Mouse (Mus musculus): Measurements from ENCODE around the gene Nsun4. TPM values are rescaled to one million over a fixed set of nuclear protein-coding genes. Genes with fewer than 3 reads are reported as not detected.

Nsun4 gene
- total RNA-seq, 2 experiments from 2014 or later, result 14.6 to 15.0 TPM

DNA sequence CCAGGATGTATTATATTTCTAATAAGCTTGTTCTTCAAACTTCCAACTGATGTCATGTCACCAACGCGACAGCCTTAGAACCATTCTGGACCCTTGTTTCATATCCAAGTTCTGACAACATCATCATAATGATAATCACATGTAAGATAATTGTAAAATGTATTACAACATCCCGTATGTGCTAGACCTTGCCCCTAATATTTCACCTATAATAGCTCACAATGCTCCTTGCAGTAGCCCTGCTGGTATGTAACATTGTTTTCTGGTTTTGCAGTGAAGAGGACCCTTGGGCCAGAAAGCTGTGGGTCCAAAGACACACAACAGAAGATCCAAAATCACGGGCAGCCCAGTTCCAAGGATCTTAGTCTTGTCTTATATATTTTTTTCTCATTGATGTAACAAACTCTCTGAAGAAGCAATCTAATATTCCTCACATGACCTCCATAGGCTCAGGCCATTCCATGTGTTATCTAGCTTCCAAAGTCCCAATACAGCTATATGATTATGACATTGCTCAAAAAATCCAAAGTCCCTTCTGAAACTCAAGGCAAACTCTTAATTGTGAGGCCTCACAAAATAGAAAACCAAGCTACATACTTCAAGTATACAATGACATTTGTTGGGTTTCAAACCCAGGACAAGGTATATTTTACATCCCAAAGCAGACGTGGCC, 65.7 kb downstream of the Nsun4 start:
- ATAC-seq (replicated peaks; ENCODE audit: poor library complexity, severe bottlenecking), result no peak

DNA sequence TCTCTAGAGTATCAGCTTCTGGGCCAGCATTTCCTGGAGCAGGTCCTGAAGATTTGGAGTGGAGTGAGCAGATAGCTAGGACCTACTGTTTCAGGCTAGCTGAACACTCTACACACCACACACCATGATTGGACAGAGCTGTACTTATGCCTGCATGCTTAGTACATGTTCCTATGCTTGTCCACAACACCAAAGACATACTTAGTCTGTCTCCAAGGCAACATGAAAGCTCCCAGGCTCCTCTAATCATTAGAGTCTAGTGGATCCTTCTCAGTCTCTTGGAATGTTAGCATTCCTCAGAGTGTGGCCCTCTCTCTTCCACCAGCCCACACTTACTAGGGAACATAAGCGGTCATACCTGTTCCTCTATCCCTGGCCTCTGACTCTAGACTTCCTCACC, 66.2 kb downstream of the Nsun4 start:
- no peak for ATAC-seq (replicated peaks; ENCODE audit: poor library complexity, severe bottlenecking)

DNA sequence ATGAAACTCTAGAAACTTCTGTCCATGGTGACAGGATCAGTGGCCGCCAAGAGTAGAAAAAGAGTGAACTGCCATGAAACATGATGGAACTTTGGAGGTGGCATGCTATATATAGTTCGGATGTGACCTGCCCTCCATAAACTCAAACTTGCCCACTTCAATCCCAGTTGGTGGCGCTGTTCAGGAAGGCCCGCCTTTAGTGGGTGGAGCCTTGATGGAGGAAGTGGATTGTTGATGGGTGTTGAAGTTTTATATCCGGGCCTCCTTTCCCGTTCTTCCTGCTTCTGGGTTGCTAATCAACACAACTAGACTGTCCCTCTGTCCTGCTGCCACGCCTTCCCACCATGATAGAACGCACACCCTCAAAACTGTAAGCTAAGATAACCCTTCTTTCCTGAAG, 68.7 kb downstream of the Nsun4 start:
- ATAC-seq (replicated peaks; ENCODE audit: poor library complexity, severe bottlenecking), result peak; percentile 65

DNA sequence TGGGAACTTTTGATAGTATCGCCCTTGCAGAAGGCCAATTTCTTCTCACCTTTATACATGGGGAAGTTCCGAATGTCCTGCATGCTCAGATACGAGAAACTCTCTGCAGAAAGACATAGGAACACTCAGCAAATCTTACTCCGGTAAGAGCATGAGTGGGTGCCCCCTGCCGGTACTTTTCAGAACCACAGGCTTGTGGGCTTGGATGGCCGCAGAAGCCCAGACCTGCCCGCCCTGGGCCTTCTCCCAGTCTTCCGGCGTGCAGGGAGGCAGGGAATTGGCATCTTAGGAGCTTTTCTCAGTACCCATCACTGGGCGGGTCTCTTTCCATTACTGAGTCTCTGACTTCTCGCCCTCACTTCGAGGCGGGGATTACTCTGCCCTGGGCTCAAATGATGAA, 69.6 kb downstream of the Nsun4 start:
- ATAC-seq (replicated peaks; ENCODE audit: poor library complexity, severe bottlenecking), result peak; percentile 74

Other genes with a start within 250 kb of the Nsun4 start
- 6.0 and 6.3 TPM in 2 replicates for gene Mob3c, start 225.8 kb downstream of the Nsun4 start, total RNA-seq (2014; fragmentation: Nextera tagmentation)
- gene Mob3c, start 225.8 kb downstream of the Nsun4 start, total RNA-seq (2017), result 2.6 and 6.2 TPM in 2 replicates
- 30.0 and 48.8 TPM in 2 replicates for gene Mknk1, start 214.7 kb downstream of the Nsun4 start, total RNA-seq (2014; fragmentation: Nextera tagmentation)
- 30.2 and 39.0 TPM in 2 replicates for gene Mknk1, start 214.7 kb downstream of the Nsun4 start, total RNA-seq (2017)
- not detected in 2 replicates for gene Kncn, start 169.5 kb downstream of the Nsun4 start, total RNA-seq (2014; fragmentation: Nextera tagmentation)
- not detected in 2 replicates for gene Kncn, start 169.5 kb downstream of the Nsun4 start, total RNA-seq (2017)
- not detected in 2 replicates for gene 6430628N08Rik, start 163.2 kb downstream of the Nsun4 start, total RNA-seq (2014; fragmentation: Nextera tagmentation)
- not detected in 2 replicates for gene 6430628N08Rik, start 163.2 kb downstream of the Nsun4 start, total RNA-seq (2017)
- not detected in 2 replicates for gene Dmbx1, start 114.0 kb downstream of the Nsun4 start, total RNA-seq (2014; fragmentation: Nextera tagmentation)
- not detected in 2 replicates for gene Dmbx1, start 114.0 kb downstream of the Nsun4 start, total RNA-seq (2017)
- gene Faah, start 36.0 kb downstream of the Nsun4 start, total RNA-seq (2014; fragmentation: Nextera tagmentation), result 1.8 and 3.6 TPM in 2 replicates
- 1.3 and 2.1 TPM in 2 replicates for gene Faah, start 36.0 kb downstream of the Nsun4 start, total RNA-seq (2017)
- gene Uqcrh, start 21.2 kb upstream of the Nsun4 start, total RNA-seq (2014; fragmentation: Nextera tagmentation), result 723 and 784 TPM in 2 replicates
- 360 and 561 TPM in 2 replicates for gene Uqcrh, start 21.2 kb upstream of the Nsun4 start, total RNA-seq (2017)
- 17.9 and 24.3 TPM in 2 replicates for gene Lrrc41, start 21.4 kb upstream of the Nsun4 start, total RNA-seq (2014; fragmentation: Nextera tagmentation)
- 19.2 and 20.7 TPM in 2 replicates for gene Lrrc41, start 21.4 kb upstream of the Nsun4 start, total RNA-seq (2017)
- gene Rad54l, start 69.8 kb upstream of the Nsun4 start, total RNA-seq (2014; fragmentation: Nextera tagmentation), result 37.5 and 43.3 TPM in 2 replicates
- gene Rad54l, start 69.8 kb upstream of the Nsun4 start, total RNA-seq (2017), result 27.9 and 34.9 TPM in 2 replicates
- 13.8 and 18.3 TPM in 2 replicates for gene Pomgnt1, start 70.0 kb upstream of the Nsun4 start, total RNA-seq (2014; fragmentation: Nextera tagmentation)
- gene Pomgnt1, start 70.0 kb upstream of the Nsun4 start, total RNA-seq (2017), result 17.1 and 17.5 TPM in 2 replicates
- gene Lurap1, start 97.5 kb upstream of the Nsun4 start, total RNA-seq (2014; fragmentation: Nextera tagmentation), result not detected in 2 replicates
- gene Lurap1, start 97.5 kb upstream of the Nsun4 start, total RNA-seq (2017), result not detected in 2 replicates
- not detected in 2 replicates for gene Tspan1, start 113.7 kb upstream of the Nsun4 start, total RNA-seq (2014; fragmentation: Nextera tagmentation)
- gene Tspan1, start 113.7 kb upstream of the Nsun4 start, total RNA-seq (2017), result not detected in 2 replicates
- gene 1700042G07Rik, start 119.5 kb upstream of the Nsun4 start, total RNA-seq (2014; fragmentation: Nextera tagmentation), result not detected in 2 replicates
- gene 1700042G07Rik, start 119.5 kb upstream of the Nsun4 start, total RNA-seq (2017), result not detected in 2 replicates
- gene Gm49337, start 119.5 kb upstream of the Nsun4 start, total RNA-seq (2014; fragmentation: Nextera tagmentation), result not detected in 2 replicates
- gene Gm49337, start 119.5 kb upstream of the Nsun4 start, total RNA-seq (2017), result 0.26 TPM in 2 replicates
- 0.39 TPM in 1 of 2 replicates, not detected in the other for gene Pik3r3, start 167.7 kb upstream of the Nsun4 start, total RNA-seq (2014; fragmentation: Nextera tagmentation)
- 0.30 TPM in 1 of 2 replicates, not detected in the other for gene Pik3r3, start 167.7 kb upstream of the Nsun4 start, total RNA-seq (2017)

Measured in granulocyte monocyte progenitor cell, adult 5-6 weeks (primary cell).